Comparison of ENCODE assay signal across 32 mouse cellular contexts in the genomic region with DNA sequence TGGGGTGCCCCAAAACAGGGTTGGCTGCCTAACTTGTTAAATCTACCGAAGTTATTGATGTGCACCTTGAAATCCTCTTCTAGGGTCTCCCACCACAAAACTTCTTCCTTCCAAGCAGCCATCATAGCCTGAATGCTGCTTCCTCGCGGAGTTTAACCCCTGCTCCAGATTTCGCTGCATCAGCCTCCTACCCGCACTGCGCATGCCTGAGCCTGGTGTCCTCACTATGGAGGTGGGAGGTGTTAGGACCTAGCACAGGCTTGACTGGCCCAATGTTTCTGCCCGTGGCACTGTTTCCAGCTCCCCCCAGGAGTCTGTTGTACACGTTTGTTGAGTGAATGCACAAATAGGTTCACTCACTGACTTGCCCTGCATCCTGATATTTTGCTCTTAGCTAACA. TPM values are rescaled to one million over a fixed set of nuclear protein-coding genes. Genes with fewer than 3 reads are reported as not detected.
"Had no signal": no experiment of that assay in that cellular context is flagged by ENCODE, and none has a peak within 500 bp of the region (broad histone marks: within the 10 kb centered on the region; RNA-seq: fewer than 3 reads in every experiment).

No protein-coding gene starts in this region.

- ATAC-seq: hindbrain, postnatal 0 days; intestine, embryonic 16.5 days; liver, embryonic 12.5 days had no signal

- H3K4me1 ChIP-seq: liver, embryonic 12.5 days had no signal

- H3K27ac ChIP-seq: heart, adult 2 months; heart, embryonic 13.5 days; heart, embryonic 15.5 days; hindbrain, embryonic 13.5 days; hindbrain, embryonic 15.5 days; hindbrain, postnatal 0 days; kidney, embryonic 15.5 days; kidney, postnatal 0 days; limb, embryonic 13.5 days; limb, embryonic 15.5 days; liver, embryonic 12.5 days had no signal

- H3K4me2 ChIP-seq: heart, embryonic 11.5 days; heart, embryonic 13.5 days; heart, embryonic 15.5 days; hindbrain, embryonic 13.5 days; hindbrain, embryonic 15.5 days; kidney, embryonic 15.5 days; limb, embryonic 13.5 days; limb, embryonic 15.5 days; liver, embryonic 12.5 days had no signal

- H3K9me3 ChIP-seq: heart, embryonic 13.5 days; heart, embryonic 15.5 days; hindbrain, embryonic 13.5 days; hindbrain, embryonic 15.5 days; kidney, embryonic 15.5 days; limb, embryonic 13.5 days; limb, embryonic 15.5 days; liver, embryonic 12.5 days had no signal

- H3K36me3 ChIP-seq: heart, embryonic 13.5 days; heart, embryonic 15.5 days; hindbrain, embryonic 13.5 days; hindbrain, embryonic 15.5 days; kidney, embryonic 15.5 days; limb, embryonic 13.5 days; limb, embryonic 15.5 days; liver, embryonic 12.5 days had no signal

- H3K4me3 ChIP-seq: heart, adult 2 months; heart, embryonic 13.5 days; heart, embryonic 15.5 days; hindbrain, embryonic 13.5 days; hindbrain, embryonic 15.5 days; kidney, embryonic 15.5 days; limb, embryonic 13.5 days; limb, embryonic 15.5 days; liver, embryonic 12.5 days had no signal

- H3K9ac ChIP-seq: heart, embryonic 13.5 days; heart, embryonic 15.5 days; hindbrain, embryonic 13.5 days; hindbrain, embryonic 15.5 days; kidney, embryonic 15.5 days; limb, embryonic 13.5 days; limb, embryonic 15.5 days; liver, embryonic 12.5 days had no signal

- DNase-seq: gastrocnemius, postnatal 14 days; gastrocnemius, postnatal 36 days; heart, adult 11 months; heart, adult 2 months; heart, postnatal 14 days; heart, postnatal 36 days; kidney, adult 11 months; kidney, adult 2 months; kidney, adult 9 months; kidney, postnatal 14 days; layer of hippocampus, adult 9-11 months; layer of hippocampus, postnatal 36 days; left cerebral cortex, postnatal 4 days had no signal

- H3K27me3 ChIP-seq: hindbrain, embryonic 15.5 days had no signal

RNA-seq across cellular contexts. Expression of a gene that starts 4.0 kb away (rescaled TPM):
- total RNA-seq: gastrocnemius, postnatal 14 days; gastrocnemius, postnatal 36 days; hematopoietic stem cell, adult 5-6 weeks had no signal
- polyA plus RNA-seq: limb, embryonic 11.5 days had no signal

RNA-seq across cellular contexts. Expression of a gene that starts 38.6 kb away (rescaled TPM):
- total RNA-seq: gastrocnemius, postnatal 14 days; heart, adult 2 months; hematopoietic stem cell, adult 5-6 weeks; hindbrain, postnatal 0 days; layer of hippocampus, adult 18-20 months; layer of hippocampus, adult 8-10 months; layer of hippocampus, postnatal 36 days; left cerebral cortex, postnatal 4 days had no signal
- polyA plus RNA-seq: heart, adult 2 months; heart, embryonic 15.5 days; heart, postnatal 0 days; hindbrain, embryonic 11.5 days; hindbrain, embryonic 13.5 days; hindbrain, embryonic 15.5 days; hindbrain, postnatal 0 days; intestine, embryonic 14.5 days had no signal
